Mouse (Mus musculus) monocyte, adult 5-6 weeks (primary cell): ENCODE results near the gene Fbxo8. TPM values are rescaled to one million over a fixed set of nuclear protein-coding genes. Genes with fewer than 3 reads are reported as not detected.

Experiments used
- ATAC-seq: fragments of 153-309, 156-312 bp; replicated peaks from 2 replicates; pipeline ENCODE4 v1.8.0; 2017; ENCODE audit warnings: mild to moderate bottlenecking; ENCODE audit not compliant: low TSS enrichment, insufficient number of reproducible peaks, severe bottlenecking, poor library complexity, low FRiP score
- total RNA-seq: library from RNA; stranded (forward); fragments of 200-1000, 200-491, 200-594 nt; gene quantifications from 3 replicates; pipeline ENCODE4 v1.2.3, GENCODE M21; 2017

The Fbxo8 gene
- total RNA-seq, 1 experiment from 2014 or later = 25.2 TPM

GRCm38 (mm10) chr8:56591084-56591483 is 40.2 kb downstream of the Fbxo8 start:
- ATAC-seq = no peak

GRCm38 (mm10) chr8:56591502-56591901 is 40.6 kb downstream of the Fbxo8 start:
- no peak for ATAC-seq

DNA sequence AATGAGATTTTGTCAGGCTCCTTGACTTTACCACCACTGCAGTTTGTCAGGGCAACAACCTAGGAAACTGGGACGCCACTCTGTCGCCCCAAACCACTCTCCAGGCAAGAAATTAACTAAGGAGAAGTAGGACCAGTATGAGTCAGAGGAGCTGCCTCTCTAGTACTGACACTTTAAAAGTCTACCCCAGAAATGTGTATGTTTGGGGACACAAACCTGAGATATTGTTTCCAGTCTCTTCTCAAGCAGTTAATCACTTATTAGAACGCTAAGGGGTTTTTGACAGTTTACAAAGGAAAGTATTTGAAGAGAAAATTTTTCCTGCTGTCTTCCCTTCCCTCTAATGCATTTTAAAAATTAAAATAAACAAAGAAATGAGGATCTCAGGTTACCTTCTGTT is 55.6 kb downstream of the Fbxo8 start:
- no peak for ATAC-seq

GRCm38 (mm10) chr8:56611736-56612135 is 60.8 kb downstream of the Fbxo8 start:
- ATAC-seq = no peak

- no peak for ATAC-seq
These were observed 63.3 kb downstream of the Fbxo8 start for GRCm38 (mm10) chr8:56614235-56614634.

DNA sequence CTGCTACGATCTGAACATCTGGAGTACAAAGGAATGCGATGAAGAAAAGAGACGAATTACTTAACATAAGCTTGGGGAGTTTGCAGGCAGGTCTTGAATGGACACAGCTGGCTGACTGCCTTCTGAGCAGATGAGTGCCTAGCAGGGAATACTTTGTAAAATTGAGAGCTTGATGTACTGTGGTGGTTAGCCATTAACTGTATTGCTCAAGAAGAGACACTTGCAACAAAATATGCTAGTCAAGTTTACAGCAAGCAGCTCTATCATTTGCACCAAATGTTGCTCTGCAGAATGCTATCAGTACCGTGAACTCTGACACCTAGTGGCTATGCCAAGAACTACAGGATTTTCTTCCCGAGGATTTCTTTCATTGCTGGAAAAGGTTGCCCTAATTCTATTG is 64.1 kb downstream of the Fbxo8 start:
- ATAC-seq = peak; percentile 66

GRCm38 (mm10) chr8:56616260-56616659 is 65.4 kb downstream of the Fbxo8 start:
- peak; percentile 55; the same call in 1 of the 2 replicates for ATAC-seq

DNA sequence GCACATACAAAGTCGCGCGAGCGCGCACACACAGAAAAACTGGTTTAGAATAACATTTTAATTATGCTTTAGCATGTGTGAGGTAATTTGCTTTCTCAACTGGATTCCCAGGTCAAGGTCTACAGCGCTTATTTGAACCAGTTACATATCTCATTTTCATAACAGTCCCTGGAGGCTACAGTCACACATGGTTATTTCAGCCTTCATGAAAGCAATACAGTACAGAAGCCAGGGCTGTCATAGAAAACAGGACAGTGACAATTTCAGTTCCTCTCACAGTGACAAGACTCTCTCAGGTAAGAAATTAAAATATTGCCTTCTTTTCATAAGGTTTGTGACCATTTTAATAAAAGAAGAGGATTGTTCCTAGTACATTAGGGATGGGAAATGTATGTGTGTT is 66.4 kb downstream of the Fbxo8 start:
- ATAC-seq = no peak

DNA sequence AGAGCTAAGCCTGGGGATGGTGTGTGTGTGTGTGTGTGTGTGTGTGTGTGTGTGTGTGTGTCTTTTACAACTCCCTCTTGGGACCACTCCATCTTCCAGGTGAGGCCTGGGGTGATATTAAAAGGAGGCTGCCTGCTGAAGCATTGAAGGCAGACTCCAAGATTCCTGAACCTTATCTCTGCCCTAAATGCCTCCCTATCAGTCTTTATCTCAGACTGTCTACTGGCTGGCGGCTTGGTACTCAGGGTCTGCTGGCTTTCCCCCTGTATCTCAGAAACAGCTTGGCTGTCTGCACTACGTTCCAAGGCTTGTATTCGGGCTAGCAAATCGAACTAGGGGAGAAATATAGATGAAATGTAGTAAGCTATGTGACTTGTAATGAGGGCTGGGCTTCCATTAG is 68.2 kb downstream of the Fbxo8 start:
- no peak for ATAC-seq

DNA sequence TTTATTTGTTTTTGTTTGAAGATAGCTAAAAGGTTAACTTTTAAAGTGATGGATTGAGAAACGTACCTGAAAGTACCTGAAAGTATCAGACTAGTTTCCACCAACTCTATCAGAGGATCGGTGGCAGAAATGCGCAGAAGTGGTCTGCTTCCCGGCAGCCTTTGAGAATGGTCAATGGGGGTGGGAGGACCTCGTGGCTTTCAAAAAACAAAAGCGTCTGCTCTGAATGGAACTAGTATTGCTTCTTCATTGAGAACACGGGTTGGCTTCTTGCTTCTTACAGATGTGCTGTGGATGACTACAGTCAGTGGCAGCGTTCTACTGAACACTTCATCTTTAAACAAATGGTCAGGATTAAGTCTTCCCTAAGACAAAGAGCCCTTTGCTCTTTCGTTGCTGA is 68.7 kb downstream of the Fbxo8 start:
- no peak for ATAC-seq

- no peak for ATAC-seq
These were observed 69.8 kb downstream of the Fbxo8 start for GRCm38 (mm10) chr8:56620691-56621090.

DNA sequence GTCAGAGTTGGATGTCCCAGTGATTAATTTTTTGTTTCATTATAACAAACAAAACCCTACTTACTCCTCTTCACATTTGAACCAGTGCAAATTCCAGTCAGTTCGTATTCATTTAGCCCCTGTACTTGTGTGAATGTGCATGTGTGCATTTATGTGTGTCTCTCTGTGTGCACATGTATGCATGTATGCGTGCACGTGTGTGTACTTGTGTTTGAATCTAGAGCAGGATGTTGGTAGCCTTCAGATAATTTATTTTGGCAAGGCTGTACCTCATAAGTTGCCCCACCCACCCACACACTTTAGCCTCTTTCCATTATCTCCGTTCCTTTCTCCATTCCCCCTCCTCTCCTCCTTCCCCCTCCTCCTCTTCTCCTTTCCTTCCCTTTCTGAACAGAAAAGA is 70.2 kb downstream of the Fbxo8 start:
- ATAC-seq = no peak

GRCm38 (mm10) chr8:56622470-56623024 is 71.7 kb downstream of the Fbxo8 start:
- ATAC-seq = no peak

GRCm38 (mm10) chr8:56623346-56623745 is 72.5 kb downstream of the Fbxo8 start:
- no peak for ATAC-seq

DNA sequence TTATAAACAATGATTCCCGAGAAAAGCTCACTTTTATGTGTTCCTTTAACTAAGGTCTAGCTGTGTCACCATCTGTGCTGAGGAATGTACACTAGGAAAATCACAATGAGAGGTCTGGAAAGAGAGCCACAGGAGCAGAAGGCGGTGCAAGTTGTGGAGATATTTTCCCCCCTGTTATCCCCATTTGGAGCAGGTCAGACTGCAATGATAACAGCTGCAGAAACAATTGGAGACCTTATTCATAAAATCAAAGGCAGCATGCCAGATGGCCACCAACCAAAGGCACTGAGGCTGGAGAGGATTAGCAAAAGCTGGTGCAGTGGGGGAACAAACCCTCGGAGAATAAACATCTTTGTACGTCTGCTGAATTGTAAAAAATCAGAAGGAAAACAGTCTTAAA is 78.3 kb downstream of the Fbxo8 start:
- no peak for ATAC-seq

DNA sequence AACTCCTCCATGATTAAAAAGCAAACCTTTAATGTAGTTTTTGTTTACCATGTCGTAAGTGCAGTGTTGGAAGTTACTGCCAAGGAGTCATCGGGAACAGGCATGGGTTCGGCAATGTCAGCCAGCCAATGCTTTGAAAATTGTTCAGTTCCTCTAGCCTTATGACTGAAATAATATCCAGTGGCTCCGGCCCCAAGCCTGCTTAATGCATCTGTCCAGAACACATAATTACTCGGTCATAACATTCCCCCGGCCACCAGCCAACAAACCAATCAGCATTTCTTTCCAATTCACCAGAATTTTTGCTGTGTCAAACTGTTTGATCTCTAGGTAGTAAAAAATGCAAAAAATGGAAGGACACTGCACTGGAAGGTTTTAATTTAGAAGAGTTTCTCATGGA is 88.4 kb downstream of the Fbxo8 start:
- no peak for ATAC-seq

Other genes with a start within 250 kb of the Fbxo8 start
- gene Cep44, start within 50 bp of the Fbxo8 start, total RNA-seq = 19.5 to 46.8 TPM (median 43.8 TPM) in 3 replicates